Mouse (Mus musculus) left cerebral cortex, postnatal 14 days (tissue): ENCODE results near the gene Mllt6. TPM values are rescaled to one million over a fixed set of nuclear protein-coding genes. Genes with fewer than 3 reads are reported as not detected.
A peak's percentile ranks its signal among the peaks of the same experiment; 100 is the strongest.
"Not testable (repeated sequence)": the region's sequence is repeated elsewhere in the genome, so short reads cannot be mapped to it uniquely, and the experiment has no call there.

ENCODE experiments used
- DNase-seq, 2 experiments: peaks; one replicate each; pipeline ENCODE4 v3.0.0; 2021 to 2022; ENCODE audit warnings: low spot score in 2 of 2, mixed read lengths in 1 of 2
- intact Hi-C: fragments of 180-260 bp; cut with DNase I; formaldehyde crosslinking; loops from one replicate; pipeline ENCODE4 v1.15.1; 2025
- long read RNA-seq, 2 experiments: library from polyadenylated mRNA; stranded (forward); transcript quantifications; one replicate each; pipeline ENCODE4 v2.0.0; 2021
- total RNA-seq, 2 experiments: library from RNA; stranded (reverse); gene quantifications; 2 replicates each; pipeline ENCODE4 v1.2.3; 2021

Gene Mllt6
- total RNA-seq: 10 to 100 TPM; 79.8 to 80.1 TPM
- long read RNA-seq, experiment 1, partial matches to known transcripts: 3 of 9 reads
- long read RNA-seq, experiment 1, other reads (novel, unspliced or antisense): 6 of 9 reads
- long read RNA-seq, experiment 2, partial matches to known transcripts: 2 of 6 reads
- long read RNA-seq, experiment 2, other reads (novel, unspliced or antisense): 4 of 6 reads

DNA sequence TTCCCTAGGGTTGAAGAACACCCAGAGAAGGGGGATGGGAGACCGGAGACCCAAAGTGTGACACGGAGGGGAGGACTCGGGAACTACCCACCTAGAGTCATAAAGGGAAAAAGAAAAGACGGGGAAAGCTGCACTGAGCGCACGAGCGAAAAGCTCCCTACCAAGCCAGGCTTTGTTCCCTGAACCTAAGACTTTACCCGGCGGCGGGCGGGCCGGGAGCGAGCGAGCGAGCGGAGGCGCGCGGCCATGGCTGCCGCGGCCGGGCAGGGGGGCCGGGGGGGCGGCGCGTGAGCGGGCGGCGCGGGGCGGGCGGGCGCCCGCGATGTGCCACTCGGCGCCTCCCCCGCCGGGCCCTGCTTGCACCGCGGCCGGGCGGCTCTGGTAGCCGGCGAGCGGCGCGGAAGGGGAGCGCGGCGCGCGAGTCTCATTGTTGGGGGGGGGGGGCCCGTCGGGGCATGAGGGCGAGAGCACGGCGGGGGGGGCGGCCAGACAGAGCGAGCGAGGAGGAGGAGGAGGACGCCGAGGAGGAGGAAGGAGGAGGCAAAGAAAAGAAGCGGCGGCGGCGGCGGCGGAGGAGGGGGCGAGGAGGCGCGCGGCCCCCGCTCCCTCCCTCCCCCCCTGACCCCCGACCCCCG is at the start of gene Mllt6:
Gene Mllt6 (plus strand): TSS at position 522 of the 635 bp plus-strand sequence.
- intact Hi-C loops: no loop called here
- peak; percentile 65 to 80 for DNase-seq

DNA sequence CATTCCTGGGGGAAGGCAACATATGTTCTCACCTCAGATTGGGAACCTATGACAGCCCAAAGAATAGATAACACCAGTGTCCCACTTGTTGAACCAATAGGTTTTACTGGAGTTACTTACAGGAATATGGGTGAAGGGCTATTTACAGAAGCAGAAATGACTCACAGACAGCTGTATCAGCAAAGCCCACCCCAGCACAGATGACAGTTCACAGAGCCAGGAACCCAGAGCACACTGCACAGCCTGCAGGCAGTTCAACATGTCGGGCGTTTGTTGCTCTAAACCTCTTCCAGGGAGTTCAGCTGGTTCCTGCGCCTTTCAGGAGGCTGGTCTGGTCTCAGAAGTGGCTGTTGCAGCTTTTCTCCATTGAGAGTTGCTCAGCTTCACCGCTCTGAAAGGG is 47.9 kb upstream of the Mllt6 start:
- DNase-seq: no peak
- intact Hi-C loops: no loop called here

DNA sequence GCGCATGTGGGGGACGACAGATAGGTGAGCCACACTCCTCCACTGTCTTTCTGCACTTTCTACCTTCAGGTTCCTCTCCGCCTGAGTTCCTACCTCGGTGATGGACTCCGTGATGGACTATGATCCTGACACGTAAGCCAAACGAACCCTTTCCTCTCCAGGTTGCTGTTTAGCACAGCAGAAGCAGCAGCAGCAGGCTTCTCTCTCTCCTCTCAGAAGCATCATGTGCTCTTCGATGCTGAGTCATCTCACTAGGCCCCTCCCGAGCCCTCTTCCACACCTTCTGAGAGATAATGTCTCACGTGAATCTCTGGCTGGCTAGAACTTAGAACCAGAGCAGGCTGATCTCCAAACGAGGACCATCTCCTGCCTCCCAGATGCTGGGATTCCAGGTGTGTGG is 44.8 kb upstream of the Mllt6 start:
- no peak for DNase-seq
- intact Hi-C loops: no loop called here

DNA sequence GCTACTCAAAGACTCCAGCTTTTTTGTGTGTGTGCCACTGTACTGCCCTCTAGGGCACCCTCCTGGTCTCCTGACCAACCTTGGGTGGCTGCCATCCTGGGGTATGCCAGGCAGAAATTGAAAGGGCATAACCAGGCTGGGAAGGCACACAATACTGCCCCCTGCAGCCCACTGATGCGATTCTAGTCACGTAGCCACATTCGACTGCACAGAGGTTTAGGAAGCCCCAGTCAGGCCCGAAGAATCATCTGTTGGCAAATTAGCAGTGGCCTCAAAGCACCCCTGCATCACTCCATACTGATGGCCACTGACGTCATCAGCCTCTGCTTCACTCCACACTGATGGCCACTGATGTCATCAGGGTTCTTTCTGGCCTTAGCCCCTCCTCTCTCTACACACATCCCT is 43.8 kb upstream of the Mllt6 start:
- intact Hi-C loops: no loop called here
- DNase-seq: peak; percentile 78 to 82

DNA sequence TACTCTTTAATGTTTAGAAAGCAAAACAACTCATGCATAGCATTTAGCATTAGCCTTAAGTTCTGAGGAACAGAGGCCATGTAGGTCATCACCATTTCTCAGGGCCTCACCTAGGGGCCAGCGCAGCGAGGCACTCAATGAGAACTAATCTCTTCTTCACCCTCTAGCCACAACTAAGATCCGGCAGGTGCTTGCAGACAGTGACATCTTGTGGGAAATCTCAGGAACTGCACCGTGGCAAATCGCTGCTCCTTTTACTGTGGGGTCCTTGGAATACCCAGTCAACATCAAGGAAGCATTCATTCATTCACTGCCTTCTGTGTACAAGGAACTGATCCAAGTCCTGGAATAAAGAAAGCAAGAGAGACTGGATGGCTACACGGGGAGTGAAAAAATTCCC is 40.8 kb upstream of the Mllt6 start:
- intact Hi-C loops: loop anchor here (2.0 to 5.0 kb wide), 2 partner anchors 92 to 145 kb away; no protein-coding TSS in a partner anchor
- peak; percentile 75 to 79 for DNase-seq

DNA sequence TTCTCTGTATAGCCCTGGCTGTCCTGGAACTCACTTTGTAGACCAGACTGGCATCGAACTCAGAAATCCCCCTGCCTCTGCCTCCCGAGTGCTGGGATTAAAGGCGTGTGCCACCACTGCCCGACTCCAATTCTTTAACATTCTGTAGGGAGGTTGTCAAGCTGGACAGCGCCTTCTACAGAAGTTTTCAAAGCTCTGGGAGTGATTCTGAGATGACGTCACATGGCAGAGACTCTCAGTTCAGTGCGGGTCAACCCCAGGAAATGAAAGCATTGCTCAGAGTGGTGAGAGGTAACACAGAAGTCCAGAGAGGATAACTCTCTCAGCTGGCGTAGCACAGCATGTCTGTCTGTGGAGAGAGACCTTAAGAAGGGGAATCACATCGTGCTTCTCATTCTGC is 40.0 kb upstream of the Mllt6 start:
- DNase-seq: no peak
- intact Hi-C loops: loop anchor here (2.0 to 5.0 kb wide), 2 partner anchors 92 to 146 kb away; no protein-coding TSS in a partner anchor

DNA sequence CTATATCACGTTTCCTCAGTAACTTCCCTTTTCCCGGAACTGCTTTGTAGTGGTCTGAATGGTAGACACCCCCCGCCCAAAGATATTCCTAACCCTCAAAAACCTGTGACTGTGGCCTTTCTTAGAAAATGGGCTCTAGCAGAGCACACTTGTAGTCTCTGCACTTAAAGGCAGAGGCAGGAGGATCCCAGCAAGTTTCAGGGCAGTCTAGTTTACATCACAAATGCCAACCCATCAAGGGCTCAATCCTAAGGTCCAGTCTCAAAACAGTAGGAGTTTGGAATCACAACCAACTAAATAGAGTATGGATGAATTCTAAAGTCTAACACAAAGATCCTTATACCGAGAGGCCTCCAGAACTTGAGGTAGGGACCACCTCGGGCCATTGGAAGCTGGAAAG is 37.7 kb upstream of the Mllt6 start:
- intact Hi-C loops: loop anchor here (5.0 kb wide), 1 partner anchor 138 kb away; no protein-coding TSS in a partner anchor
- DNase-seq: no peak

DNA sequence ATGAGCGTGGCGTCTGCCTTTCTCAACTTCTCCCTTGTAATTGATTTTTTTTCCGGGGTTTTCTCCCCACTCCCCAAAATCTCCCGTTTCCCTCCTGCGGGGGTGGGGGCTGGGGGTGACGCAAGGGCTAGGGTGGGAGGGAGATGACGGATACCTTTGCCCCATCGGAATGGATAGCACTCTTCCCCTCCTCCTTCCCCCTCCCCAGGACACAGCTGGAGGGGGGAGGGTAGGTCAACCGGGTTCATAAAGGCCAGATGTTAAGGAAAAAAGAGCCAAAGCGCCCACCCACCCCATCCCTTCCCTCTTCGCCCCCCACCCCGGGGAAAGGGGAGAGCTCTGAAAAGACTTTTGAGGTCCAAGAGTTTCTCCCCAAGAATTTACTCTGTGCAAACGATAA is 36.8 kb upstream of the Mllt6 start:
- intact Hi-C loops: loop anchor here (5.0 kb wide), 1 partner anchor 139 kb away; no protein-coding TSS in a partner anchor
- DNase-seq: no peak

DNA sequence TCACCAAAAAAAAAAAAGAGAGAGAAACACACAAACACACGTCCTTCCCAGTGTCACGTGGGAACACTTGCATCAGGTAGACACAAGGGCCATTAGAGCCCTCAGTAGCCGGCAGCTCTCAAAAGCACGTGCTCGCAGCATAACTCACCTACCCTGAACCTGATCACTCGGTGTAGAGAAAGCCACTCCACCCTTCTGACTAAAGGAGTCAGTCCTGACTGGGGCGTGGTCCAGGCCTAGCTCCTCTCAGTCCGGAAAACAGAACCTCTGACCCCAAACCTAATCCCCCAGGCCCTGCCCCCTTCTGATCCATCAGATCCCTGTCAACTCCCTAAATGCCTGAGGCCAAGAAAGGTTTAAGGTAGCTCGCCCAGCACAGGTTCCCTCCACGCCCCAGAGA is 36.4 kb upstream of the Mllt6 start:
- intact Hi-C loops: loop anchor here (5.0 kb wide), 1 partner anchor 140 kb away; no protein-coding TSS in a partner anchor
- DNase-seq: no peak

DNA sequence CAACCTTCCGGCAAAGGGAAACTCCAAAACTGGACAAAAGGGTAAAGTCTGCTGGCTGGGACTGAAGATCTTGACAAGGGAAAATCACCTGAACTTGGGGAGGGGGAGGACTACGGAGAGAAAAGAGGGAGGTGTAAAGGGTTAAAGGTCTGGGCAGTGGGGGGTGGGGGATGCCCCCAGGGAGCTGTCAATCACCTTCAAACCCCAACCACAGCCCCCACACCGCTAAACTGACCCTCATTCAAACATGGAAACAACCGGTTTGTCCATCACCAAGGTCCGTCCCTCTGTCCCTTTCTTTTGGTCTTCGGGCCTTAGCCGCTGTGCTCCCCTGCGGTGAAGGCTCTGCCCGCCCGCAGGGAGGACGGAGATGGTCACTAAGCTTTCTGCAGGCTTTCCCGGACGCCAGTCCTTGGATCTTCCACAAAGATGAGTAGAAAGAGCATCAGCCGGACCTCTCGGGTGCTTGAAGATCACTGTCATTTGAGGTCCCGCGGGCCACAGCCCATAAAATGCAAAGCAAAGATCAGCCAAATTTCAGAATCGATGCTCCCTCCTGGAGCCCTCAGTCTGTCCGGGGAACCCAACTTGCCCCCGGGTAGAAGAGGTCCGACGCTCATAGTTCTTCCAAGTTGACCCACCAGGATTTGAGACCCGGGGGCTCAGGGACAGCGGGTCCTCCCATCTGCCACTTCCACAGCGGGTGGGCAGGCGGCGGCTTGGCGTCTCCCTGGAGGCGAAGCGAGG is 35.5 kb upstream of the Mllt6 start:
- no peak for DNase-seq
- intact Hi-C loops: loop anchor here (5.0 kb wide), 1 partner anchor 140 kb away; no protein-coding TSS in a partner anchor

DNA sequence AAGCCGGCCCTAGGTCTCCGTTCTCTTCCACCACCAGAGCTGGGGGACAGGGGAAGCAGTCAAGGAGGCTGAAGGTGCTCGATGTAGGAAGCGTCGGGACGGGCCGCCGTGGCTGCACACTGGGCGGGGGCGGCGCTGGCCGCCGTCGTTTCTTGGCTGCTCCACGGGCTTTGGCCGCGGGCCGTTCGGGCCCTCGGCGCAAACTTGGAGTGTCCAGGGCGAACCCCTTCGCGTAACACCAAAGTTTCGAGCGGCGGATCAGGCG is 35.0 kb upstream of the Mllt6 start:
- intact Hi-C loops: loop anchor here (5.0 kb wide), 1 partner anchor 141 kb away; no protein-coding TSS in a partner anchor
- no peak for DNase-seq

DNA sequence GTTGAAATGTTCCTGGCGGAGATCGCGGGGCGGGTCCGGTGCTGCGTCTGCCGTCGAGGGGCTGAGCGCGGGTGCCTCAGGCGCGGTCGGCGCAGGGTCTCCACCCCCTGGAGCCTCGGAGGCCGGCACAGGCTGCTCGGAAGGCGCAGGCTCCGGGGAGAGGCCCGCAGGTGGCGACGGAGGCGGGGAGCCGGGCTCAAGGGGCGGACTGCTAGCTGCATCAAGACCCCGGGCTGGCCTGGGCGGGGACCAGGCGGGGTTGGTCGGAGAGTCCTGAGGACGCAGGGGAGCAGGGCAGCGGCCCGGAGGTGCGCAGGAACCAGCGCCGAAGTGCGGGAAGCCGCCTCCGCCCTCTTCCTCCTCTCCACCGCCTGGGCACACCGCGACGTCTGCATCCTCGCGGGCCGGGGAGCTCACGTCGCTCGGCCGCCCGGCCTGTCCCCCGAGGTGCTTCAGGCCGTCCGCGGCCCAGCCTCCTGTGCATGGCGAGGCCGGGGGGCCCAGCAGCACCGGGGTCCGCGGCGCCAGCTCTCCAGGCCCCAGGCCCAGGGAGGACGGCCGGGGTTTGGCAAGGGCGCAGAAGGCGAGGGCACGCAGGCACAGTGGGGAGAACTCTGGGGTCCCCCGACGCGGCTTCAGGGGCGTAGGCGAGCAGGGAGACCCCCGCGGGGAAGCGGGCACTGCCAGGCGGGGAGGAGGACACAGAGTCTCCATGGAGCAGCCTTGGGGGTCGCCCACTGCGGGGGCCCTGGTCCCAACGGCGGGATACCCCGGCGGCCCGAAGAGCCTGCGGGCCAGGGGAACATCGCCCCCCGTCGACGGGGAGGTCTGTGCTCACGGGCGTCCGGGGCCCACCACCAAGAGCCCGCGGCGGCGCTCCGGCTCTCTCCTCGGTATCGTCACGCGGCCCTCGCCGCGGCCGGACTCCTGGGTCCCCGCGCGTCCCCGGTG is 34.4 kb upstream of the Mllt6 start:
- no peak for DNase-seq
- intact Hi-C loops: loop anchor here (5.0 kb wide), 1 partner anchor 142 kb away; no protein-coding TSS in a partner anchor

DNA sequence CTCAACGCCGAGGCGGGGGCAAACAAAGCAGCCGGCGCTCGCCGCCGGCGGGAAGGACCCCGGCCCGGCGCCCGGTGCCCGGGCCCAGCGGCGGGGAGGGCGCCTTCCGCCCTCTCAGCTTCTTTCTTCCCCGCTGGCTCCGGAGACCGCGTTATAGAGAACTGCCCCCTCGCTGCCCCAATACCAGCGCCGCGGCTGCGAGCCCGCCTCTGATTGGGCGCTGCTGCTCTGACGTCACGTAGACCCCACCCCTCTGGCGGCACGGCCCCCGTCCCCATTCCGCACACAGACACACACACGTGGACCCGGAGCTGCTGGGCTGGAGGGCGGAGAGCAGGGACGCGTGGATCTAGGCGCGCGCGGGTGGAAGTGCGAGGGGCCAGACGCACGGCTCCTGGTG is 33.6 kb upstream of the Mllt6 start, which contains the start of gene Epop:
Gene Epop (minus strand): TSS at position 127 of the 400 bp plus-strand sequence.
- intact Hi-C loops: loop anchor here (5.0 kb wide), 1 partner anchor 142 kb away; no protein-coding TSS in a partner anchor
- DNase-seq: peak; percentile 92 to 94

DNA sequence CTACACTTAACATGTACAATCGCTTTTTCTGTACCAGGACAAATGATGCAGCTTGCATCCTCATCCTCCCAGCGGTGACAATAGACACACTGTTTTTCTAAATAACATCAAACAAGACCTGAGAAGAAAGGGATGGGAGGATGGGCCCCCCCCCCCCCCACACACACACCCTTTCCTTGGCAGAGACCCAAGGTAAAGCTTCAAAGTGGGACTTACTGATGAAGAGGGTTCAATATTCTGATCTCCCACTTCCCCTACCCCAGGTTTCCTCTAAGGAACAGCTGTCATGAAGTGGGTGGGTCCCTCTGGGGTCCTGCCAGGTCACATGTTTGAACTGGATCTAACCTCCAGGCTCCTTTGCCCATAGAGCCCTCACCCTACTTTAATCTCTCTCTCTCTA is 32.2 kb upstream of the Mllt6 start:
- DNase-seq: no peak
- intact Hi-C loops: loop anchor here (5.0 kb wide), 1 partner anchor 61 kb away; no protein-coding TSS in a partner anchor

DNA sequence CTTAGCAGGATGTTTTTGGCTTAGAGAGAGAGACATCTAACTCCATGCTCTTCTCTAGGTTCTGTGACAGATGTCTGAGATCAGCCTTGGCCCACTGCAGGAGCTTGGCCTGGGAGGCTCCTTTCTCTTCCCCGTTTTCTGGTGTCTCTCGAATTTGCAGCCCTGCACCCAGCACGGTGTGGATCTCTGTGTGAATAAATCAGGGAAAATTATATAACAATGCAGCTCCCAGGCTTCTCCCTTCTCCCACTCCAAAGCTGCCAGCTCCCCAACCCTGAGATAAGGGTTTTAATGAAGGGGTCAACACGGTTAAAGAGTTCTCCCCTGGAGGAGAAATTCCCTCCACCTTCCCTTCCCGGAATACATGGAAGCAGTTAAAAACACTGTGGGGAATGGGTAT is 31.7 kb upstream of the Mllt6 start:
- DNase-seq: peak in 1 of 2 experiments; percentile 31
- intact Hi-C loops: loop anchor here (5.0 kb wide), 1 partner anchor 61 kb away; no protein-coding TSS in a partner anchor

DNA sequence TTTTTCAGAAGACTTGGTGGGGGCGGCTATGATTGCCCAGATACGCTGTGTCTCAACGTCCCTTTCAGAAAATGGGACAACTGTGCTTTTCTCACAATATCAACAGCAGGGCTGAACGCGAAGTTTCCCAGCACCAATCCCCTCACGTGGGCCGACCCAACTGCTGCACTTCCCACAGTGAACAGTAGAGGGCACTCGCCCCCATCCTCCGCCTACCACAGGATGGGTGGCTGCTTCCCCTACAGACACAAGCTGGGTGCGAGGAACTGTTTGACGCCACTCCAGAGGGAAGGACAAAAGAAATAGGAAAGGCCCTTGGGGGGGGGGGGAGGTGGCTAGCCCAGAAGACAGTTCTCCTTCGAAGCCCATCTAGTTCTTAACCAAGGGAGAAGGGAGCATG is 31.3 kb upstream of the Mllt6 start:
- intact Hi-C loops: loop anchor here (5.0 kb wide), 1 partner anchor 60 kb away; no protein-coding TSS in a partner anchor
- DNase-seq: peak; percentile 84 to 86

DNA sequence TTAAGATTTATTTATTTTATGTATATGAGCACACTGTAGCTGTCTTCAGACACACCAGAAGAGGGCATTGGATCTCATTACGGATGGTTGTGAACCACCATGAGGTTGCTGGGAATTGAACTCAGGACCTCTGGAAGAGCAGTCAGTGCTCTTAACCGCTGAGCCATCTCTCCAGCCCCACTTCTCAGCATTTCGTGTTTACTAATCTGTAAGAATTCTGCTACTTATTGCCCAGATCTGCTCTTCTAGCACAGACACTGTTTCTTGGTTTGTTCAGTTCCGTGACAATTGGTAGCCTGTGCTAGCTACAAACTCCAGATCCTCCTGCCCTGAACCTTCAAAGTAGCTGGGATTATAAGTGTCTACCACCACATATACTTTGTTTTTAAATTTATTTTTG is 30.8 kb upstream of the Mllt6 start:
- not testable (repeated sequence) for DNase-seq
- intact Hi-C loops: loop anchor here (5.0 kb wide), 1 partner anchor 60 kb away; no protein-coding TSS in a partner anchor

DNA sequence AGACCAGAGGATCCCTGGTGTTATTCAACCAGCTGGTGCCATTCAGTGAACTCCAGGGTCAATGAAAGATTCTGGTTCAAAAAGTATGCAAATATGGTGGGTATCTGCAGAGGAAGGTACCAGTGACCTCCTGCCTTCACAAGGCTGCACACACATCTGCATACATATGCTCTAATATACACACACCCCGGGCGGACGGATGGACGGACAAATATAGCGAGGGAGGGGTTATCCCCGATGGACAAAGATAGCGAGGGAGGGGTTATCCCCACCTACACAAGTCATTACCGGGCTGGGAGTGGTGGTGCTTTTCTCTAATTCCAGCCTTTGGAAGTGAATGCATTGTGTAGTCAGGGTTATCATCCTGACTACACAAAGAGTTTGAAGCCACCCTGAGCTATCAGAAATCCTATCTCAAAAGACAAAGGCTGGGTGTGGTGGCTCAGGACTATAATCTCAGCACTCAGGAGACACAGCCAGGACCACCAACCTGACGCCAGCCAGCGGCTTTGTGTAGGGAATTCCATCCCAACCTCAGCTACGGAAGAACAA is 27.7 kb upstream of the Mllt6 start:
- DNase-seq: no peak
- intact Hi-C loops: no loop called here

DNA sequence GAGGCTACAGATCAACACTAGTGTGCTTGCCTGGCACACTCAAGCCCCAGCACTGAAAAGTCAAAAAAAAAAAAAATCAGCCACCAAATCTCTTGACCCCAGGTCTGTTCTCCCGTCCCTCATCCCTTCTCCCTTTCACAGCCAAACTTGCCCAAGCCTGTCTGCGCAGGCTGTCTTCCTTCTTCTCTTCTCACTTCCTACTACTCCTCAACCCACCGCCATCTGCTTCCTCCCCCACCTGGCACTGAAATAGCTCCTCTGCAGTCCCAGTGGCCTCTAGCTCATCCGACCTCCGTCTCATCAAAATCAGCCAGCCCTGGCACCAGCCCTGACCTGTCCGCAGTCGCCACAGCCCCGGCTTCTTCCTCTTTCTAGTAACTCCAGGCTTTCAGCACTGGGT is 21.5 kb upstream of the Mllt6 start:
- intact Hi-C loops: loop anchor here (5.0 kb wide), 1 partner anchor 46 kb away; the partner anchor contains the start of gene Cisd3
- peak; percentile 60 to 71 for DNase-seq
